In the genomic region with DNA sequence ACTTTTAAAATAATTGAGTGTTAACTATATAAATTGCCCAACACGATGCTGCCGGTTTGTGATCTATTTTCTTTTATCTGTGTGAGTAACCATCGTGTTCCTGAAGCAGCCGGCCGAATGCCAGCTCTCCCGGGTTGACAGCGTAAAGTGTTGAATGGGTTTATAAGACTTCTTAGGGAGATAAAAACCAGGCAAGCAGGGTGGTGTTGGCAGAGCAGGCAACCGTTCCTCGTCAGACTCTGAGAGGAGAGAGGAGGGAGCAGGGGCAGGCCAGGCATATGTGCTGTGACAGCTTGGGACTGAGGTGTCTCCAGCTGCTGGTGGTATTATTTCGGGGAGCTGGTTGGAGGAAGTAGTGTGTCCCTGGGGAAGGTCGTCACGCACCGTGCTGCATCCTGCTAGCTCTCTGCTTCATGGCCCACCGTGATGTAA, we compare ENCODE assay signal across 10 mouse cellular contexts.
DNase-seq lines count a peak whose midpoint lies in the region; ATAC-seq and TF ChIP-seq lines count a peak whose summit lies in the region.
"Had no signal": no experiment of that assay in that cellular context is flagged by ENCODE, and none has a peak within 500 bp of the region (broad histone marks: within the 10 kb centered on the region; RNA-seq: fewer than 3 reads in every experiment).

No protein-coding gene starts in this region.

- no peaks in the 10 kb centered on the region for H3K9me3 ChIP-seq in hindbrain, postnatal 0 days (ENCODE audit: low read length)
- no peaks in the 10 kb centered on the region for H3K9me3 ChIP-seq in hindbrain, embryonic 10.5 days
- H3K9me3 ChIP-seq in heart, postnatal 0 days (replicated peaks; ENCODE audit: control insufficient read depth, low read length), result no peaks in the 10 kb centered on the region
- H3K9me3 ChIP-seq in neural tube, embryonic 14.5 days (ENCODE audit: control insufficient read depth, low read length), result no peaks in the 10 kb centered on the region
- H3K9me3 ChIP-seq: embryonic facial prominence, embryonic 15.5 days; neural tube, embryonic 12.5 days had no signal

- H3K4me1 ChIP-seq in hindbrain, postnatal 0 days (ENCODE audit: insufficient read depth, low read length), result peaks cover 5% of the 10 kb centered on the region; the same call in 1 of the 2 replicates
- H3K4me1 ChIP-seq in hindbrain, embryonic 10.5 days (replicated peaks), result peaks cover 35% of the 10 kb centered on the region
- peaks cover 33% of the 10 kb centered on the region for H3K4me1 ChIP-seq in heart, postnatal 0 days (ENCODE audit: control insufficient read depth, insufficient read depth)
- H3K4me1 ChIP-seq in neural tube, embryonic 14.5 days (ENCODE audit: control insufficient read depth, insufficient read depth, low read length), result no peaks in the 10 kb centered on the region
- H3K4me1 ChIP-seq: embryonic facial prominence, embryonic 15.5 days had no signal

- no peak for TF ChIP-seq CTCF in hindbrain, postnatal 0 days (IDR thresholded peaks at IDR 0.05; ENCODE audit: low read depth)
- no peak for TF ChIP-seq CTCF in heart, postnatal 0 days (IDR thresholded peaks at IDR 0.05; ENCODE audit: low read depth)

- H3K9ac ChIP-seq in hindbrain, postnatal 0 days (replicated peaks; ENCODE audit: low read length), result no peak overlapping the region
- no peak overlapping the region for H3K9ac ChIP-seq in heart, postnatal 0 days (replicated peaks; ENCODE audit: low read depth, low read length)
- 0 out of 2 replicates have a peak overlapping the region, but pooled peaks have one; percentile 7 for H3K9ac ChIP-seq in neural tube, embryonic 14.5 days (replicated peaks; ENCODE audit: low read depth, low read length)
- H3K9ac ChIP-seq: embryonic facial prominence, embryonic 15.5 days; neural tube, embryonic 12.5 days had no signal

- H3K27ac ChIP-seq in hindbrain, postnatal 0 days, result 0 out of 2 replicates have a peak overlapping the region, but pooled peaks have one; percentile 13
- no peak overlapping the region for H3K27ac ChIP-seq in hindbrain, embryonic 10.5 days
- H3K27ac ChIP-seq in heart, postnatal 0 days (ENCODE audit: low read depth), result no peak overlapping the region
- H3K27ac ChIP-seq in neural tube, embryonic 14.5 days (ENCODE audit: low read depth, low read length), result no peak overlapping the region
- H3K27ac ChIP-seq: embryonic facial prominence, embryonic 15.5 days; neural tube, embryonic 12.5 days had no signal

- WGBS in hindbrain, postnatal 0 days, result 35% methylated on average over 14 of the region's 14 CpGs
- 72% methylated on average over 14 of the region's 14 CpGs for WGBS in hindbrain, embryonic 10.5 days
- WGBS in heart, postnatal 0 days, result 15% methylated on average over 14 of the region's 14 CpGs
- 56% methylated on average over 14 of the region's 14 CpGs for WGBS in neural tube, embryonic 14.5 days

- TF ChIP-seq EP300 in heart, postnatal 0 days (IDR thresholded peaks at IDR 0.05; ENCODE audit: low read depth), result no peak

- DNase-seq in hindbrain, postnatal 0 days (ENCODE audit: low spot score), result peak; percentile 37
- DNase-seq in hindbrain, embryonic 10.5 days (ENCODE audit: low spot score), result no peak
- DNase-seq in brain, adult 2 months (ENCODE audit: low read depth, low spot score), result peak; percentile 52
- DNase-seq in heart, postnatal 0 days (ENCODE audit: low spot score), result no peak
- DNase-seq in gastrocnemius, postnatal 4 days (ENCODE audit: low spot score in 2 of 2), result no peak
- DNase-seq in c-Kit-positive CD71-positive TER-119-positive erythroid progenitor cells, embryonic 14.5 days (ENCODE audit: low spot score), result no peak
- no peak for DNase-seq in urinary bladder, adult 2 months (ENCODE audit: low spot score)

- ATAC-seq in hindbrain, postnatal 0 days, result peak; percentile 74
- ATAC-seq in heart, postnatal 0 days (ENCODE audit: insufficient read depth, low read depth), result no peak
- ATAC-seq in neural tube, embryonic 14.5 days (ENCODE audit: low read depth), result no peak; the same call in 1 of the 2 replicates

- no peak overlapping the region for H3K4me2 ChIP-seq in hindbrain, postnatal 0 days (ENCODE audit: low read depth, low read length)
- H3K4me2 ChIP-seq in heart, postnatal 0 days (ENCODE audit: low read depth, low read length), result peak overlapping the region; percentile 14; the same call in 1 of the 2 replicates
- H3K4me2 ChIP-seq in neural tube, embryonic 14.5 days (ENCODE audit: low read depth, low read length), result no peak overlapping the region
- H3K4me2 ChIP-seq: embryonic facial prominence, embryonic 15.5 days; neural tube, embryonic 12.5 days had no signal

- no peaks in the 10 kb centered on the region for H3K36me3 ChIP-seq in hindbrain, postnatal 0 days (ENCODE audit: insufficient read depth, low read length)
- H3K36me3 ChIP-seq in hindbrain, embryonic 10.5 days, result no peaks in the 10 kb centered on the region; the same call in 1 of the 2 replicates
- no peaks in the 10 kb centered on the region for H3K36me3 ChIP-seq in heart, postnatal 0 days (replicated peaks; ENCODE audit: control insufficient read depth, insufficient read depth, low read length)
- H3K36me3 ChIP-seq in neural tube, embryonic 14.5 days (ENCODE audit: control insufficient read depth, insufficient read depth, low read length), result no peaks in the 10 kb centered on the region
- H3K36me3 ChIP-seq: embryonic facial prominence, embryonic 15.5 days; neural tube, embryonic 12.5 days had no signal

- no peaks in the 10 kb centered on the region for H3K27me3 ChIP-seq in hindbrain, postnatal 0 days (ENCODE audit: insufficient read depth, low read length)
- H3K27me3 ChIP-seq in hindbrain, embryonic 10.5 days (ENCODE audit: insufficient read depth, poor library complexity, severe bottlenecking), result no peaks in the 10 kb centered on the region
- no peaks in the 10 kb centered on the region for H3K27me3 ChIP-seq in heart, postnatal 0 days (ENCODE audit: control insufficient read depth, insufficient read depth, low read length)
- H3K27me3 ChIP-seq in neural tube, embryonic 14.5 days (ENCODE audit: control insufficient read depth, insufficient read depth, low read length), result no peaks in the 10 kb centered on the region
- H3K27me3 ChIP-seq: embryonic facial prominence, embryonic 15.5 days; neural tube, embryonic 12.5 days had no signal

- H3K4me3 ChIP-seq in hindbrain, postnatal 0 days (ENCODE audit: low read length), result no peak overlapping the region
- no peak overlapping the region for H3K4me3 ChIP-seq in hindbrain, embryonic 10.5 days
- no peak overlapping the region for H3K4me3 ChIP-seq in heart, postnatal 0 days (ENCODE audit: low read depth, low read length)
- no peak overlapping the region for H3K4me3 ChIP-seq in neural tube, embryonic 14.5 days (ENCODE audit: low read depth, low read length)
- H3K4me3 ChIP-seq: embryonic facial prominence, embryonic 15.5 days; neural tube, embryonic 12.5 days had no signal

Comparison
In these comparisons a context has a peak if more than half of its experiments do, and no peak if none do; other contexts are left out.
1. DNase-seq: peak in hindbrain, postnatal 0 days (single experiment) and brain, adult 2 months (single experiment); none in hindbrain, embryonic 10.5 days (single experiment), heart, postnatal 0 days (single experiment), gastrocnemius, postnatal 4 days (0 of 2), c-Kit-positive CD71-positive TER-119-positive erythroid progenitor cells, embryonic 14.5 days (single experiment) and urinary bladder, adult 2 months (single experiment).